ENCODE assay signal across 27 mouse cellular contexts in genomic region chr17:82331429-82331828, GRCm38 (mm10).
"Had no signal": no experiment of that assay in that cellular context is flagged by ENCODE, and none has a peak within 500 bp of the region (broad histone marks: within the 10 kb centered on the region; RNA-seq: fewer than 3 reads in every experiment).

No protein-coding gene starts in this region.

- H3K27ac ChIP-seq: heart, adult 2 months; heart, embryonic 13.5 days; heart, embryonic 15.5 days; hindbrain, embryonic 10.5 days; hindbrain, embryonic 12.5 days; hindbrain, embryonic 14.5 days; intestine, embryonic 15.5 days; layer of hippocampus, adult 2 months; limb, embryonic 13.5 days; limb, embryonic 15.5 days; liver, embryonic 12.5 days; liver, embryonic 14.5 days had no signal

- H3K4me3 ChIP-seq: heart, adult 2 months; heart, embryonic 13.5 days; heart, embryonic 15.5 days; hindbrain, embryonic 10.5 days; hindbrain, embryonic 12.5 days; intestine, embryonic 15.5 days; layer of hippocampus, adult 2 months; limb, embryonic 13.5 days; limb, embryonic 15.5 days; liver, embryonic 12.5 days had no signal

- DNase-seq: gastrocnemius, postnatal 14 days; gastrocnemius, postnatal 36 days; heart, adult 11 months; heart, adult 2 months; heart, postnatal 14 days; heart, postnatal 36 days; kidney, adult 18-20 months; kidney, adult 8-10 months; kidney, postnatal 10 days; kidney, postnatal 25 days; kidney, postnatal 4 days; layer of hippocampus, postnatal 36 days; left cerebral cortex, postnatal 4 days had no signal

- H3K36me3 ChIP-seq: heart, embryonic 13.5 days; heart, embryonic 15.5 days; hindbrain, embryonic 10.5 days; hindbrain, embryonic 12.5 days; intestine, embryonic 15.5 days; limb, embryonic 13.5 days; limb, embryonic 15.5 days; liver, embryonic 12.5 days had no signal

- H3K9me3 ChIP-seq: heart, embryonic 13.5 days; heart, embryonic 15.5 days; hindbrain, embryonic 10.5 days; hindbrain, embryonic 12.5 days; intestine, embryonic 15.5 days; limb, embryonic 13.5 days; limb, embryonic 15.5 days; liver, embryonic 12.5 days had no signal

- H3K4me1 ChIP-seq: heart, embryonic 13.5 days; heart, embryonic 15.5 days; hindbrain, embryonic 10.5 days; hindbrain, embryonic 12.5 days; intestine, embryonic 15.5 days; limb, embryonic 13.5 days; limb, embryonic 15.5 days; liver, embryonic 12.5 days had no signal

- H3K9ac ChIP-seq: heart, embryonic 13.5 days; heart, embryonic 15.5 days; hindbrain, embryonic 12.5 days; hindbrain, embryonic 14.5 days; intestine, embryonic 15.5 days; limb, embryonic 13.5 days; limb, embryonic 15.5 days; liver, embryonic 12.5 days; liver, embryonic 14.5 days had no signal

- ATAC-seq: hindbrain, embryonic 16.5 days; inflammation-experienced regulatory T-cells, adult 6 months; intestine, embryonic 15.5 days; intestine, postnatal 0 days; liver, embryonic 12.5 days had no signal
